Mouse (Mus musculus) right cerebral cortex, postnatal 25 days (tissue): Measurements from ENCODE around the gene Tmem145.

Experiments
- DNase-seq: peaks from one replicate; pipeline ENCODE4 v3.0.0; 2022

The Tmem145 gene

GRCm38 (mm10) chr7:25277405-25277804 is 28.5 kb upstream of the Tmem145 start:
- DNase-seq: no peak

- no peak for DNase-seq
Measured at GRCm38 (mm10) chr7:25277998-25278340, 27.9 kb upstream of the Tmem145 start.

GRCm38 (mm10) chr7:25278341-25279075 is 27.4 kb upstream of the Tmem145 start:
- DNase-seq: peak; percentile 87

GRCm38 (mm10) chr7:25279076-25279860 is 26.6 kb upstream of the Tmem145 start:
- peak; percentile 89 for DNase-seq

- DNase-seq: no peak
Measured at GRCm38 (mm10) chr7:25279861-25280791, 25.8 kb upstream of the Tmem145 start.

GRCm38 (mm10) chr7:25281166-25281733 is 24.7 kb upstream of the Tmem145 start:
- DNase-seq: no peak

- DNase-seq: peak; percentile 95
Measured at GRCm38 (mm10) chr7:25281734-25282601, 23.9 kb upstream of the Tmem145 start.

- no peak for DNase-seq
Measured at GRCm38 (mm10) chr7:25282731-25283211, 23.1 kb upstream of the Tmem145 start.

- DNase-seq: no peak
Measured at GRCm38 (mm10) chr7:25283637-25284036, 22.3 kb upstream of the Tmem145 start.

- no peak for DNase-seq
Measured at GRCm38 (mm10) chr7:25284171-25284570, 21.7 kb upstream of the Tmem145 start.

GRCm38 (mm10) chr7:25284766-25285165 is 21.1 kb upstream of the Tmem145 start:
- no peak for DNase-seq

GRCm38 (mm10) chr7:25285511-25286238 is 20.2 kb upstream of the Tmem145 start:
- no peak for DNase-seq

- no peak for DNase-seq
Measured at GRCm38 (mm10) chr7:25286989-25287388, 18.9 kb upstream of the Tmem145 start.

- no peak for DNase-seq
Measured at GRCm38 (mm10) chr7:25288011-25288410, 17.9 kb upstream of the Tmem145 start.

GRCm38 (mm10) chr7:25288721-25289120 is 17.2 kb upstream of the Tmem145 start:
- DNase-seq: no peak

GRCm38 (mm10) chr7:25289925-25290324 is 16.0 kb upstream of the Tmem145 start:
- no peak for DNase-seq

GRCm38 (mm10) chr7:25290463-25290862 is 15.4 kb upstream of the Tmem145 start:
- no peak for DNase-seq

GRCm38 (mm10) chr7:25290911-25291310 is 15.0 kb upstream of the Tmem145 start:
- DNase-seq: no peak

- no peak for DNase-seq
Measured at GRCm38 (mm10) chr7:25292107-25292506, 13.8 kb upstream of the Tmem145 start.

- DNase-seq: no peak
Measured at GRCm38 (mm10) chr7:25293191-25293739, 12.6 kb upstream of the Tmem145 start.

- DNase-seq: no peak
Measured at GRCm38 (mm10) chr7:25294495-25294894, 11.4 kb upstream of the Tmem145 start.
